Mouse (Mus musculus) naive thymus-derived CD4-positive, alpha-beta T cell, adult 2 months (primary cell): ENCODE data around the gene Zdhhc23.

Source experiments
- DNase-seq: peaks from one replicate; pipeline ENCODE4 v3.0.0-alpha.2; 2011; ENCODE audit warnings: low read depth

Zdhhc23 gene

GRCm38 (mm10) chr16:43979328-43980109 lies at the start of gene Zdhhc23:
Gene Zdhhc23 (minus strand): TSS chr16:43979791.
- DNase-seq, result peak; percentile 56

DNA sequence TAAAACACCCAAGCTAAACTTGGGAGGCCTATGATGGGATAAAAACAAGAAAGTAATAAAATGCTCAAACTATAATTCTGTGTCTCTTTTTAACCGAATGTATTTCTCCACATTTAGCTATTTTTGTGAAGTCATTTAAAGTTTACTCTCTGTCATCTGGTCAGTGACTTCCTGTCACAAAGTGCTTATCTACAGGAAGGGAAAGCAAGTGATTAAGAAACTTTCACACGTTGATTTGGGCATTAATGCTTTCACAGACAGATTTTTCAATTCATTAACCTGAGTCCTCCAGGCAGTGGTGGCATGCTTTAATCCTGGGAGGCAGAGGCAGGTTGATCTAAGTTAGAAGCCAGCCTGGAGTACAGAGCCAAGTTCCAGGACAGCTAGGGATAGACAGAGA lies 49.7 kb upstream of the Zdhhc23 start:
- no peak for DNase-seq

DNA sequence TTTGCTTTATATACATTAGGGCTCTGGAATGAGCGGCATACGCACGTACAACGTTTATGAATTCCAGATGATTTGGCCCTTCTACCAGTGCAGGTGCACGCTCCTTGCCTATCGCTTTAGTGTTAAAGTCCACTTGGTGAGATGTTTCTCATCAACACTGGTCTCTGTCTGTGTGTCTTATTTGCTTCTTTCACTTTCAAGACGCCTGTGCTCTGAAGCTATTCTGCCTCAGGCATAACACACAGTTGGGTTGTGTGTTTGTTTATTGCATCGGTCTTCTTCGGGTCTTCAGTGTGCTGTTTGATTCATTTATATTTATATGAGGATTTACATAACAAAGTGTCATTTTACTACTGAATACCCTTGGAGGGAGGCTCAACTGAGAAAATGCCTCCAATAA lies 47.2 kb upstream of the Zdhhc23 start:
- DNase-seq, result no peak

DNA sequence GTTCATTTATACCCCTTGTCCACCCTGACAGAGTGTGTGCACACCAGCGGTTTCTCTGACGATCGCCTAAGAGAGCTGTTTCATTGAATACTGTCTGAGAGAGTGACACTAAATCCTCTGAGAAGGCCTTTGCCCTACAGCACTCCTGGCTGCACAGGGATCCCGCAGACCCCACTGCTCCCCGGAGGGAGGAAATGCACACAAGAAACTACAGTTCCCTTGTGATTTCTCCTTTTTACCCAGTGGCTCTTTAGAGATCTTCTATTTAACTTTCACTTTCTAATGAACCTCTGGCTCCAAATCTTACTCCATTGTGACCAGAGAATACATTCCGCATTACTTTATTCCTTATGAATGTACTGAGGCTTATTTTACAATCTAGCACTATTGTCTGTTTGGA lies 46.6 kb upstream of the Zdhhc23 start:
- DNase-seq, result no peak

DNA sequence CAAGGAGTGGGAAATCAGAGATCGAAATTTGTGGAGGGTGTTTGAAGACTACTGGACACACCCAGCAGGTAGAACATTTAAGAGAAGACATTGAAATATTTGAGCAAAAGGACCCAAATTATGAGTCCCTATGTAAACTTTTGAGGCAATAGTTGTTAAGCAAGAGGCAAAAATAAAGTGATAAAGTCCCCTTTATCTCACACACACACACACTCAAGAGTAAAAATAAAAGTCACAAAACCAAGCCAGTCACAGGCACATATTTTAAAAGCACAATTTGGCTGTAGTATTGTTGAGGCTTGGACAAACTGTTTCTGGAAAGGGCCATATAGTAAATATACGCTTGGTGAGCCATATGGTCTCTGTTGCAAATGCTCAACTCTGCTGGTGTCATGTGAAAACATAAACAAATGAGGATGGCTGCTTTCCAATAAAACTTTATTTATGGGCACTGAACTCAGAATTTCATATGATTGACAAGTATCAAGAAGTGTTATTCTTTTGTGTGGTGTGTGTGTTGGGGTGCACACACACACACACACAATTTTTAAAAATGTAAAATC lies 39.5 kb upstream of the Zdhhc23 start:
- no peak for DNase-seq

DNA sequence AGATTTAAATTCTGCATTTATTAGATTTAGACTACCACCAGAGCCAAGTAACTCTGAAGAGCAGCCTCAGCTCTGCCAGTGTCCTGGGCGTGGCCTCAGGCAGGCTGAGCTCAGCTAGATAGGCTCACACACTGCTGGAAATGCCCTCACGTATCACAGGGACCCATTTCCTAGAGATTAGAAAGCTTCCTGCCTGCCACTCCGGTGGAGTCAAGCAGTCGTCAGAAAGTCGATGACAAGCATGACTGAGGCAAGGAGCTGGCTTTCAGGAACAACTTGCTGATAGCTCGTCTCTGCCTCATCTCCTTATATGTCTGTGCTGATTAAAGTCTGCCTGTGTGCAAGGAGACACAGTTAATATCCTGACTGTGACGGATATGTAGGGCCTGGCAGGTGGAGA lies 38.8 kb upstream of the Zdhhc23 start:
- DNase-seq, result no peak

DNA sequence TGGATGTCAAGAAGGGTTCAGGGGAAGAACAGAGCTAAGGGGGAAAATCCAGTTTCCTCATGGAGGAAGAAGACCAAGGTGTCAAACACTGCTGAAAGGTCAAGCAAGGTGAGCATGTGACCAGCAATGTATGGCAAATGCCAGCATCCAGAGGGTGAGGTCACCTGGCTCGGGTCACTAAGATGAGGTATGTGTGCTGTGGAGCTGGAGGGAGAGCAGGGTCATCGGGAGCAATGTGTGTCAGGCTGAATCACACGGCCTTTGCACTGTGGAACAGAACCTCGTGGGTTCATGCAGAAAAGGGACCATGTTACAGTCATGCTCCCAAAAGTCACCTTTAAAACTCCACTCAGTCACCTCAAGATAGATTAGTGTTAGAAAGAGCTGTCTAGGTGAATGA lies 38.1 kb upstream of the Zdhhc23 start:
- DNase-seq, result no peak

DNA sequence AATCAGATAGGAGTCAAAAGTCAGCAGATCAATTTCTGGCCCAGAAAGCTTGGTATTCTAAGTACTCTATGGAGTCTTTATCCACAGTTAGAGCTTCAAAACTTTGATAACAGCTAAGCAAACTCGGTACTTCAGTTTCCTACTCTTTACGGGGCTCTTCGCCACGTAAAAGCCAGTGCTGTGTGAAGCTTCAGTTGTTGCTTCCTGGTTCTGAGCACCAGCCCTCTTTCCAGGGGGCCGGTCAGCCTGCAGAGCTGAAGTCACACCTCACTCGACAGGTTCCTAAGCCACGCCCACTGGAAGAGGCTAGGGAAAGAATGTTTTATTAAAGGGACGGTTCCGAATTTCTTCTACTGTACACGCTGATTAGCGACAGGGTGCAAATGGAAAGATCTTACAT lies 36.6 kb upstream of the Zdhhc23 start:
- DNase-seq, result peak; percentile 66

GRCm38 (mm10) chr16:44015416-44016158 lies 36.0 kb upstream of the Zdhhc23 start:
- peak; percentile 9 for DNase-seq

GRCm38 (mm10) chr16:44011010-44011409 lies 31.4 kb upstream of the Zdhhc23 start:
- no peak for DNase-seq

- DNase-seq, result no peak
Observed at GRCm38 (mm10) chr16:44002086-44002485, 22.5 kb upstream of the Zdhhc23 start.

- no peak for DNase-seq
Observed at GRCm38 (mm10) chr16:43999541-43999940, 19.9 kb upstream of the Zdhhc23 start.

- no peak for DNase-seq
Observed at GRCm38 (mm10) chr16:43999111-43999510, 19.5 kb upstream of the Zdhhc23 start.

- DNase-seq, result no peak
Observed at GRCm38 (mm10) chr16:43994623-43995022, 15.0 kb upstream of the Zdhhc23 start.

GRCm38 (mm10) chr16:43986299-43986698 lies 6.7 kb upstream of the Zdhhc23 start:
- no peak for DNase-seq

GRCm38 (mm10) chr16:43980110-43980609 lies 569 bp upstream of the Zdhhc23 start:
- DNase-seq, result peak; percentile 56

DNA sequence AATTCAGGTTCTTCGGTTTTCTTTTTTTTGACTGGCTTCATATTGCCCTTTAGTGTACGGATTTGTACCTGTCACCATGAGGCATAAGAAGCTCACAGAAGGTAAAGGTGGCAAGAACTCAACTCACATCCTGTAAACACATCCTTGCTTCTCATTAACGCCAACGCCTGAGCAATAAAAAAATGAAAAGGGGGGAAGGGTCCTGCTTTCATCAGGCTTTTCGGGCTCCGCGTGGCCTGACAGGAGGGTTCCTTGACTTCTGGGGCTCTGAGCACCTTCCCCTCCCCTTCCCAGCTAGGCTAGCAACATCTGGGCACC lies 622 bp downstream of the Zdhhc23 start:
- DNase-seq, result peak; percentile 50

DNA sequence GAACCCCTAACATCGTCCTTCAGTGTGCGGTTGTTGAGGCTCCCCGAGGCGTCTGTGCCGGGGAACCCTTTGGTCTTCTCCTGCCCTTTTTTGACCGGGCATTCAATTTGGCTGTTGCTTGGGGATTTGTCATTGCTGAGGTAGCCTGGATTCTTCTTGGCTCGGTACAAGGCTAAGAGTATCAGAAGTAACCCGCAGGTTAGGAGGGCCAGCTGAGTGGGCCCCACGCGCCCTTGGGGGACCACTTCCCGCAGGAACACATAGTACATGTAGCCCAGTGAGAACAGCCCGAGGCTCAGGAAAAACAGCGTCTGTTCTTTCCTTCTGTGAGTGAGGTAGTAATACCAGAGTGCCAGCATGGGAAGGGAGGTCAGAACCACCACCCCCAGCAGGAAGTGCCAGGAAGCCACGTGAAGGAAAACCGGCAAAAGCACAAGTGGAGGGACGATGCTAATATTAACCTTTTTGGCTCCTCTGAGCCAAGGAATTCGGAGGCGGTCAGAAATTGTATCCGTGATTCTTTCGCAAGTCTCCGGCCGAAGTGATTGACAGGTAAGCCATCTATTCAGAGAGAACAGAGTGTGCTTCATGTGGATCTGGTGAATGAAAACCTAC lies 5.9 kb downstream of the Zdhhc23 start:
- no peak for DNase-seq

DNA sequence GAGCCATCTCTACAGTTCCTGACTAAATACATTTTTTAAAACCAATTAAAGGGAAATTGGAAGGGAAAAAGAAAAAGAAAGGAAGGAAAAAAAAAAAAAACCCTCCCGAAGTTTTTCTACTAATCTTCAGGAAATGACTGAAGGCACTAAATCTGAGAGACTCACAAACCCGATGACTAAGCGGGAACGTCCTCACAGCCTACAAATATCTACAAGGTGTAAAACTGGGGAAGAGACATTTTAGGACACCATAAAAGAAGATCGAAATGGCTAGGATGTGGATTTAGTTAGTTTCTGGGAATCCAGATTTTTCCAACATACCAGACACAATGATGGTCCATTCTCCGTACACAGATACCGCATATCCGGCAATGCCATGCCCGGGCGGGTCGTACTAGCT lies 6.4 kb downstream of the Zdhhc23 start:
- no peak for DNase-seq

GRCm38 (mm10) chr16:43972391-43972790 lies 7.2 kb downstream of the Zdhhc23 start:
- DNase-seq, result no peak

GRCm38 (mm10) chr16:43971741-43972140 lies 7.8 kb downstream of the Zdhhc23 start:
- DNase-seq, result no peak

- no peak for DNase-seq
Observed at GRCm38 (mm10) chr16:43971189-43971588, 8.4 kb downstream of the Zdhhc23 start.

DNA sequence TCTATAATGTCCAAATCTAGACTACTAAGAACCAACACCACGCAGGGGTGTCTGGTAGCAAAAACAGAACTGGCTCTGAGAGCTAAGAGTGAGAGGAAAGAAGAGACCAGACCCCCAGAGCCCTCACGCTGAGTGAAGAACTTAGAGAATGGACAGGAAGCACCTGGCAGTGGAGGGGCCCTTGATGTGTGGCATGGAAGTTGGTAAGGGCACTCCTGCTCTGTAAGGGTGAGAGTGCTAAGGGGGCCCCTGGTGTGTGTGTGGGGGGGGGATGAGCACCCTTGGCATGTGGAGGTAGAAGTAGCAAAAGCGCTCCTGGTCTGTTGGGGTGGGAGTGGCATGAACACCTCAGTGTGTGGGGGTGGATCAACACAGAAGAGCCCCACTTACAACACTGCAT lies 9.2 kb downstream of the Zdhhc23 start:
- DNase-seq, result no peak
